Mouse (Mus musculus): ENCODE data around the gene Plb1. TPM values are rescaled to one million over a fixed set of nuclear protein-coding genes. Genes with fewer than 3 reads are reported as not detected.

The Plb1 gene
- total RNA-seq, 2 experiments from 2014 or later, result 1.1 to 1.2 TPM

- DNase-seq (ENCODE audit: low spot score in 2 of 2), result peak in 1 of 2 experiments; percentile 51
- intact Hi-C loops (cut with DNase I), result no loop called here
These were observed 129.1 kb downstream of the Plb1 start for GRCm38 (mm10) chr5:32361441-32362235.

GRCm38 (mm10) chr5:32369391-32369790 is 136.9 kb downstream of the Plb1 start:
- DNase-seq (ENCODE audit: low spot score in 2 of 2), result peak; percentile 10 to 73
- intact Hi-C loops (cut with DNase I), result no loop called here

GRCm38 (mm10) chr5:32371239-32371638 is 138.7 kb downstream of the Plb1 start:
- peak; percentile 11 to 68 for DNase-seq (ENCODE audit: low spot score in 2 of 2)
- intact Hi-C loops (cut with DNase I), result no loop called here

- intact Hi-C loops (cut with DNase I), result no loop called here
- no peak for DNase-seq (ENCODE audit: low spot score in 2 of 2)
These were observed 146.0 kb downstream of the Plb1 start for GRCm38 (mm10) chr5:32378546-32378945.

GRCm38 (mm10) chr5:32388656-32389055 is 156.1 kb downstream of the Plb1 start:
- no peak for DNase-seq (ENCODE audit: low spot score in 2 of 2)
- intact Hi-C loops (cut with DNase I), result no loop called here

- peak; percentile 22 to 59 for DNase-seq (ENCODE audit: low spot score in 2 of 2)
- intact Hi-C loops (cut with DNase I), result no loop called here
These were observed 157.8 kb downstream of the Plb1 start for GRCm38 (mm10) chr5:32390295-32390694.

GRCm38 (mm10) chr5:32392281-32392680 is 159.8 kb downstream of the Plb1 start:
- DNase-seq (ENCODE audit: low spot score in 2 of 2), result no peak
- intact Hi-C loops (cut with DNase I), result no loop called here

- intact Hi-C loops (cut with DNase I), result no loop called here
- no peak for DNase-seq (ENCODE audit: low spot score in 2 of 2)
These were observed 162.1 kb downstream of the Plb1 start for GRCm38 (mm10) chr5:32394586-32394985.

- intact Hi-C loops (cut with DNase I), result no loop called here
- DNase-seq (ENCODE audit: low spot score in 2 of 2), result no peak
These were observed 162.8 kb downstream of the Plb1 start for GRCm38 (mm10) chr5:32395101-32395892.

- intact Hi-C loops (cut with DNase I), result no loop called here
- no peak for DNase-seq (ENCODE audit: low spot score in 2 of 2)
These were observed 165.2 kb downstream of the Plb1 start for GRCm38 (mm10) chr5:32397719-32398118.

- no peak for DNase-seq (ENCODE audit: low spot score in 2 of 2)
- intact Hi-C loops (cut with DNase I), result no loop called here
These were observed 168.4 kb downstream of the Plb1 start for GRCm38 (mm10) chr5:32400926-32401325.

GRCm38 (mm10) chr5:32403082-32403953 is 170.8 kb downstream of the Plb1 start:
- DNase-seq (ENCODE audit: low spot score in 2 of 2), result peak in 1 of 2 experiments; percentile 45
- intact Hi-C loops (cut with DNase I), result no loop called here

- intact Hi-C loops (cut with DNase I), result no loop called here
- DNase-seq (ENCODE audit: low spot score in 2 of 2), result no peak
These were observed 172.8 kb downstream of the Plb1 start for GRCm38 (mm10) chr5:32405199-32405855.

GRCm38 (mm10) chr5:32408771-32409170 is 176.3 kb downstream of the Plb1 start:
- intact Hi-C loops (cut with DNase I), result no loop called here
- no peak for DNase-seq (ENCODE audit: low spot score in 2 of 2)

GRCm38 (mm10) chr5:32409747-32410146 is 177.2 kb downstream of the Plb1 start:
- intact Hi-C loops (cut with DNase I), result loop anchor here (5.0 kb wide), 1 partner anchor 57 kb away; no protein-coding TSS in a partner anchor

GRCm38 (mm10) chr5:32410954-32411688 is 178.6 kb downstream of the Plb1 start:
- no peak for DNase-seq (ENCODE audit: low spot score in 2 of 2)
- intact Hi-C loops (cut with DNase I), result loop anchor here (5.0 kb wide), 1 partner anchor 59 kb away; no protein-coding TSS in a partner anchor

More at GRCm38 (mm10) chr5:32409747-32410146, 177.2 kb downstream of the Plb1 start:
- no peak for DNase-seq (ENCODE audit: low spot score in 2 of 2)

- intact Hi-C loops (cut with DNase I), result loop anchor here (5.0 kb wide), 1 partner anchor 60 kb away; no protein-coding TSS in a partner anchor
- DNase-seq (ENCODE audit: low spot score in 2 of 2), result no peak
These were observed 179.9 kb downstream of the Plb1 start for GRCm38 (mm10) chr5:32412186-32412950.

- intact Hi-C loops (cut with DNase I), result loop anchor here (5.0 kb wide), 1 partner anchor 61 kb away; no protein-coding TSS in a partner anchor
- no peak for DNase-seq (ENCODE audit: low spot score in 2 of 2)
These were observed 180.6 kb downstream of the Plb1 start for GRCm38 (mm10) chr5:32413083-32413482.

Data from left cerebral cortex, postnatal 25 days (tissue).